Mouse (Mus musculus) forebrain, postnatal 0 days (tissue): ENCODE measurements at regions not wholly inside any gene's neighbourhood (a gene's known extent, or its start where the extent isn't known, plus 50 kb on each side); places are given as distances from the start of the nearest gene placed in this dataset.
"Not testable (repeated sequence)": the region's sequence is repeated elsewhere in the genome, so short reads cannot be mapped to it uniquely, and the experiment has no call there.

ENCODE experiments used
- ATAC-seq: fragments of 200-750 bp; cut with Nextera tagmentation; 2 replicates; pipeline ENCODE4 v1.8.0; 2017; ENCODE audit warnings: mild to moderate bottlenecking, moderate library complexity
- DNase-seq: peaks from one replicate; pipeline ENCODE4 v3.0.0-alpha.2; 2015
- H3K27ac ChIP-seq: fragments of 300-500 bp; sonication (generic); 2 replicates; pipeline ENCODE4 v1.5.1; 2014; ENCODE audit warnings: low read depth, mild to moderate bottlenecking, antibody characterized with exemption, low read length, moderate library complexity, mixed read lengths
- H3K27me3 ChIP-seq: fragments of 300-500 bp; sonication (generic); 2 replicates; pipeline ENCODE4 v1.6.1; 2014; ENCODE audit warnings: mild to moderate bottlenecking, low read length, mixed read lengths; ENCODE audit not compliant: insufficient read depth
- H3K36me3 ChIP-seq: fragments of 300-500 bp; sonication (generic); 2 replicates; pipeline ENCODE4 v1.6.1; 2014; ENCODE audit warnings: mild to moderate bottlenecking, moderate library complexity; ENCODE audit not compliant: insufficient read depth
- H3K4me1 ChIP-seq: fragments of 300-500 bp; sonication (generic); 2 replicates; pipeline ENCODE4 v1.6.1; 2014; ENCODE audit warnings: antibody characterized with exemption; ENCODE audit not compliant: insufficient read depth
- H3K4me2 ChIP-seq: fragments of 300-500 bp; sonication (generic); 2 replicates; pipeline ENCODE4 v1.6.1; 2014; ENCODE audit warnings: low read depth, mild to moderate bottlenecking, moderate library complexity
- H3K4me3 ChIP-seq: fragments of 300-500 bp; sonication (generic); 2 replicates; pipeline ENCODE4 v1.5.1; 2014; ENCODE audit warnings: low read depth, low read length, mixed read lengths
- H3K9ac ChIP-seq: fragments of 300-500 bp; sonication (generic); 2 replicates; pipeline ENCODE4 v1.6.1; 2014; ENCODE audit warnings: mild to moderate bottlenecking
- H3K9me3 ChIP-seq: fragments of 300-500 bp; sonication (generic); 2 replicates; pipeline ENCODE4 v1.6.1; 2016; ENCODE audit warnings: low read length
- CTCF ChIP-seq: sonication (generic); IDR thresholded peaks from 2 replicates; pipeline ENCODE4 v1.5.1; 2016; ENCODE audit warnings: antibody characterized with exemption, control low read depth, low read depth
- WGBS: fragments of 180-500 bp; shearing (Covaris S2); extraction: QIAGEN DNeasy Blood & Tissue Kit; methylation state at CpG from one replicate; pipeline ENCODE4 v1.1.7; 2014; 5-methylcytosine and 5-hydroxymethylcytosine counted together

- WGBS = 90% methylated on average over 4 of the region's 4 CpGs
- Histone ChIP-seq H3K9me3 (no peaks in the 10 kb centered on the region), H3K27ac (no peak overlapping the region), H3K4me1 (no peaks in the 10 kb centered on the region), H3K4me2 (no peak overlapping the region), H3K27me3 (no peaks in the 10 kb centered on the region), H3K4me3 (no peak overlapping the region), H3K9ac (no peak overlapping the region), H3K36me3 (no peaks in the 10 kb centered on the region)
- DNase-seq (no peak), ATAC-seq (no peak)
- TF ChIP-seq CTCF = no peak
These were observed 164.9 kb upstream of the Frmd6 start for GRCm38 (mm10) chr12:70660388-70660787.

DNA sequence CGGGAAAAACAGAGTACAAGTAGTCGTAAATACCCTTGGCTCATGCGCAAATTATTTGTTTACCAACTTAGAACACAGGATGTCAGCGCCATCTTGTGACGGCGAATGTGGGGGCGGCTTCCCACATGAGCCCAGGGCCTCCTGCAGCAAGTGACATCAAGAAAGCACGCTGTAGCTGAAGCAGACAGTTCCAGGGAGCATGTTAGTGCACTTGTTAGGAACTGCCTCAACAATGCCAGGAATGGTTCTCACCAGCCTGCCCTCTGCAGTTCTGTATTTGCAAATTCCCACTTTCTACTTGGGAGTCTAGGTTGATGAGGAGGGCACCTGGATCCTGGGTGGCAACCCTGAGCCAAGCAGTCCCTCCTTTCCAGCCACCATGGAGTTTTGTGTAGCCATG, 157.2 kb upstream of the Frmd6 start:
- WGBS = 92% methylated on average over 5 of the region's 8 CpGs
- not testable (repeated sequence) for ATAC-seq, H3K9ac ChIP-seq

GRCm38 (mm10) chr12:70672115-70672514, 153.2 kb upstream of the Frmd6 start:
- no peaks in the 10 kb centered on the region for H3K36me3 ChIP-seq
- H3K27me3 ChIP-seq = no peaks in the 10 kb centered on the region
- no peak overlapping the region for H3K9ac ChIP-seq
- ATAC-seq (no peak), DNase-seq (no peak)
- TF ChIP-seq CTCF = no peak
- H3K4me3 ChIP-seq = no peak overlapping the region
- WGBS = 93% methylated on average over 7 of the region's 7 CpGs
- no peaks in the 10 kb centered on the region for H3K9me3 ChIP-seq
- no peaks in the 10 kb centered on the region for H3K4me1 ChIP-seq
- H3K4me2 ChIP-seq = no peak overlapping the region
- H3K27ac ChIP-seq = no peak overlapping the region

More for the DNA sequence above, 157.2 kb upstream of the Frmd6 start:
- not testable (repeated sequence) for DNase-seq, H3K27ac ChIP-seq, H3K9me3 ChIP-seq, H3K4me3 ChIP-seq, H3K36me3 ChIP-seq, H3K4me1 ChIP-seq, H3K27me3 ChIP-seq, H3K4me2 ChIP-seq

GRCm38 (mm10) chr12:70673188-70673587, 152.1 kb upstream of the Frmd6 start:
- TF ChIP-seq CTCF = no peak
- Histone ChIP-seq H3K4me1 (no peaks in the 10 kb centered on the region), H3K36me3 (no peaks in the 10 kb centered on the region), H3K4me3 (no peak overlapping the region), H3K9me3 (no peaks in the 10 kb centered on the region), H3K27ac (no peak overlapping the region), H3K27me3 (no peaks in the 10 kb centered on the region), H3K4me2 (no peak overlapping the region), H3K9ac (no peak overlapping the region)
- DNase-seq = no peak
- ATAC-seq = no peak
- 71% methylated on average over 11 of the region's 11 CpGs for WGBS

DNA sequence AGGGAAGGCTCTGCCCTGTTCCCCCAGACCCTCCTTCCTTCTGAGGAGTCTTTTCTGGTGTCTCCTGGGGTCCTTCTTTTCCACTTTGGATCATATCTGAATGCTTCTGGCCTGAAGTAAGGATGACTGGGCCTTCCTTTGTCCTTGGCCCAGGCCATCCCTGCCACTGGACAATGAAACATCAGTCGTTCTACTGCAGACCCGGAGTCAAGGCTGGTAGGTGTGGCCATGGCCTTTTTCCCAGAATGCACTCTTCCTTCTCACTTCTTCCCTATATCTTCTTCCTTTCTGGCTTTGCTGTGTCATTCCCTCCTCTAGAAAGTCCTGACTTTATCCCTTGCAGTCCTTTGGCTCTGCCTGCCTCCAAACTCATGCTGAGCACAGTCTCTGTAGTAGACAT, 151.2 kb upstream of the Frmd6 start:
- WGBS = 72% methylated on average over 2 of the region's 2 CpGs

DNA sequence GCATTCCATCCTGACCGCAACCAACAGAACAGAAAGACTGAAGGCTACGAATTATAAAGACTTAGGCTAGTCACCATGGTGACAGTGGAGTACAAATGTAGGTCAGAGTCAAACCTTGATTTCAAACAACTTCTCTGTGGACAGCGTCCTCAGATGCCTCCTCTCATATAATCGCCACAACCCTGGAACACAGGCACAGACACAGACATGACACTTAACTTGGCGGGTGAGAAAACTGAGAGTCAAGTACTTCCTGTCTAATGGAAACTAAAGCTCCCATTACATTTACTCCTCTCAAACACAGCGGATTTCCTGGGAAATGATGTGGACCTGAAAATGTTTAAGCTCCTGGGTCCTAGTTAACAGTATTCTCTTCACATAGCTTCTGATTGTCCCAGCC, 149.5 kb upstream of the Frmd6 start:
- Histone ChIP-seq H3K27ac (no peak overlapping the region), H3K9me3 (no peaks in the 10 kb centered on the region), H3K36me3 (no peaks in the 10 kb centered on the region), H3K4me2 (no peak overlapping the region), H3K4me3 (no peak overlapping the region), H3K4me1 (no peaks in the 10 kb centered on the region), H3K9ac (no peak overlapping the region), H3K27me3 (no peaks in the 10 kb centered on the region)
- no peak for TF ChIP-seq CTCF
- WGBS = 73% methylated on average over 6 of the region's 6 CpGs
- no peak for ATAC-seq
- DNase-seq = no peak

More for the DNA sequence above, 151.2 kb upstream of the Frmd6 start:
- Histone ChIP-seq H3K4me1 (no peaks in the 10 kb centered on the region), H3K27ac (no peak overlapping the region), H3K4me2 (no peak overlapping the region), H3K27me3 (no peaks in the 10 kb centered on the region), H3K4me3 (no peak overlapping the region), H3K36me3 (no peaks in the 10 kb centered on the region), H3K9me3 (no peaks in the 10 kb centered on the region), H3K9ac (no peak overlapping the region)
- ATAC-seq (no peak), DNase-seq (no peak)
- no peak for TF ChIP-seq CTCF

- 45% methylated on average over 20 of the region's 20 CpGs for WGBS
- Histone ChIP-seq H3K4me3 (no peak overlapping the region), H3K4me1 (no peaks in the 10 kb centered on the region), H3K36me3 (no peaks in the 10 kb centered on the region), H3K9me3 (no peaks in the 10 kb centered on the region), H3K4me2 (no peak overlapping the region), H3K27me3 (no peaks in the 10 kb centered on the region), H3K27ac (0 out of 2 replicates have a peak overlapping the region, but pooled peaks have one; percentile 29), H3K9ac (no peak overlapping the region)
- peak; percentile 91 for ATAC-seq
- peak; percentile 75 for DNase-seq
- peak; percentile 48 for TF ChIP-seq CTCF
These were observed 145.5 kb upstream of the Frmd6 start for GRCm38 (mm10) chr12:70679701-70680425.
